Mouse (Mus musculus): ENCODE results near the gene C1ql1. TPM values are rescaled to one million over a fixed set of nuclear protein-coding genes. Genes with fewer than 3 reads are reported as not detected.
A peak's percentile ranks its signal among the peaks of the same experiment; 100 is the strongest.
"Not testable (repeated sequence)": the region's sequence is repeated elsewhere in the genome, so short reads cannot be mapped to it uniquely, and the experiment has no call there.

Gene C1ql1
- polyA plus RNA-seq, 1 experiment, result 4.8 TPM

- no peak for TF ChIP-seq EP300 (IDR thresholded peaks at IDR 0.05; ENCODE audit: insufficient read depth, low read depth, low read length)
- TF ChIP-seq POLR2A (IDR thresholded peaks at IDR 0.05; ENCODE audit: insufficient read depth, low read length), result no peak
- TF ChIP-seq CTCF (IDR thresholded peaks at IDR 0.05; ENCODE audit: low read depth, low read length), result no peak
- Histone ChIP-seq H3K36me3 (ENCODE audit: control insufficient read depth, insufficient read depth, low read length, poor library complexity, severe bottlenecking) (no peaks in the 10 kb centered on the region), H3K27ac (ENCODE audit: insufficient read depth, low read length) (no peak overlapping the region)
These were observed 31.7 kb upstream of the C1ql1 start for GRCm38 (mm10) chr11:102978052-102978666.

DNA sequence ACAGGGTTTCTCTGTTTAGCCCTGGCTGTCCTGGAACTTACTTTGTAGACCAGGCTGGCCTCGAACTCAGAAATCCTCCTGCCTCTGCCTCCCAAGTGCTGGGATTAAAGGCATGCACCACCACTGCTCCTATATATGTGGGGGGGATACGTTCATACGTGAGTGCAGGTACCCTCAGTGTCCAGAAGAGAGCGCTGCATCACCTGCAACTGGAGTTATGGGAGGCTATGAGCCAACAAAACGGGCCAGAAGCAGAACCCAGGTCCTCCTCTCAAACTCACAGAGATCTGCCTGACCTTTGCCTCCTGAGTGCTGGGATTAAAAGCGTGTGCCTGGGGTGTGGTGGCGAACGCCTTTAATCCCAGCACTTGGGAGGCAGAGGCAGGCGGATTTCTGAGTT lies 29.5 kb upstream of the C1ql1 start:
- TF ChIP-seq CTCF (IDR thresholded peaks at IDR 0.05; ENCODE audit: low read depth, low read length), result peak; percentile 78
- H3K27me3 ChIP-seq (ENCODE audit: control insufficient read depth, insufficient read depth, low read length, poor library complexity, severe bottlenecking); H3K27ac ChIP-seq (ENCODE audit: insufficient read depth, low read length); H3K36me3 ChIP-seq (ENCODE audit: control insufficient read depth, insufficient read depth, low read length, poor library complexity, severe bottlenecking); H3K4me3 ChIP-seq (ENCODE audit: low read depth, low read length); H3K9me3 ChIP-seq (replicated peaks; ENCODE audit: control insufficient read depth, insufficient read depth, low read length, poor library complexity, severe bottlenecking); H3K4me1 ChIP-seq (ENCODE audit: control insufficient read depth, insufficient read depth, low read length); H3K9ac ChIP-seq (ENCODE audit: low read depth, poor library complexity, severe bottlenecking): not testable (repeated sequence)

More at GRCm38 (mm10) chr11:102978052-102978666, 31.7 kb upstream of the C1ql1 start:
- Histone ChIP-seq H3K4me1 (ENCODE audit: control insufficient read depth, insufficient read depth, low read length) (no peaks in the 10 kb centered on the region), H3K4me3 (ENCODE audit: low read depth, low read length) (no peak overlapping the region), H3K9ac (ENCODE audit: low read depth, poor library complexity, severe bottlenecking) (no peak overlapping the region), H3K9me3 (replicated peaks; ENCODE audit: control insufficient read depth, insufficient read depth, low read length, poor library complexity, severe bottlenecking) (no peaks in the 10 kb centered on the region), H3K27me3 (ENCODE audit: control insufficient read depth, insufficient read depth, low read length, poor library complexity, severe bottlenecking) (no peaks in the 10 kb centered on the region)

DNA sequence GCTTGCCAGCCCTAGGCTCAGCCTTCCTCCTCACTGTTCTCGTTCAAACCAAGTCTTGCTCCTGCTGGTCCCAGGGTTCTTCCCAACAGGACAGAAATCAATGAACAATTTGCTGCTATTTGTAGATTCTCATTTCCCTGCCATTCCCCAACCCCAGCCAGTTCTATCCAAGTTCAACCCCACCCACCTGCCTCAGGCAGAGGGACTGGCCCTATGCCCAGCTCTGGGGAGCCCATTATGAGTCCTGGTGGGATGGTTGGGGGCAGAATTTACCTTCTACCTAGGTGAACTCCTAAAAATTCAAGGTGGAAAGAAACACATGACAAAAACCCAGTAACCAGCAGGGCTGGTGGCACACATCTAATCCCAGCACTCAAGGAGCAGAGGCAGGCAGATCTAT lies 25.8 kb upstream of the C1ql1 start:
- no peak overlapping the region for H3K9ac ChIP-seq (ENCODE audit: low read depth, poor library complexity, severe bottlenecking)
- no peaks in the 10 kb centered on the region for H3K9me3 ChIP-seq (replicated peaks; ENCODE audit: control insufficient read depth, insufficient read depth, low read length, poor library complexity, severe bottlenecking)
- TF ChIP-seq CTCF (IDR thresholded peaks at IDR 0.05; ENCODE audit: low read depth, low read length) (no peak), POLR2A (IDR thresholded peaks at IDR 0.05; ENCODE audit: insufficient read depth, low read length) (no peak), EP300 (IDR thresholded peaks at IDR 0.05; ENCODE audit: insufficient read depth, low read depth, low read length) (no peak)
- H3K27me3 ChIP-seq (ENCODE audit: control insufficient read depth, insufficient read depth, low read length, poor library complexity, severe bottlenecking), result no peaks in the 10 kb centered on the region
- H3K36me3 ChIP-seq (ENCODE audit: control insufficient read depth, insufficient read depth, low read length, poor library complexity, severe bottlenecking), result no peaks in the 10 kb centered on the region
- no peak overlapping the region for H3K27ac ChIP-seq (ENCODE audit: insufficient read depth, low read length)
- H3K4me1 ChIP-seq (ENCODE audit: control insufficient read depth, insufficient read depth, low read length), result no peaks in the 10 kb centered on the region
- no peak overlapping the region for H3K4me3 ChIP-seq (ENCODE audit: low read depth, low read length)

- no peaks in the 10 kb centered on the region for H3K9me3 ChIP-seq (replicated peaks; ENCODE audit: control insufficient read depth, insufficient read depth, low read length, poor library complexity, severe bottlenecking)
- no peaks in the 10 kb centered on the region for H3K27me3 ChIP-seq (ENCODE audit: control insufficient read depth, insufficient read depth, low read length, poor library complexity, severe bottlenecking)
- no peak overlapping the region for H3K4me3 ChIP-seq (ENCODE audit: low read depth, low read length)
- no peaks in the 10 kb centered on the region for H3K36me3 ChIP-seq (ENCODE audit: control insufficient read depth, insufficient read depth, low read length, poor library complexity, severe bottlenecking)
- H3K27ac ChIP-seq (ENCODE audit: insufficient read depth, low read length), result no peak overlapping the region
- no peak overlapping the region for H3K9ac ChIP-seq (ENCODE audit: low read depth, poor library complexity, severe bottlenecking)
- TF ChIP-seq CTCF (IDR thresholded peaks at IDR 0.05; ENCODE audit: low read depth, low read length) (no peak), EP300 (IDR thresholded peaks at IDR 0.05; ENCODE audit: insufficient read depth, low read depth, low read length) (no peak), POLR2A (IDR thresholded peaks at IDR 0.05; ENCODE audit: insufficient read depth, low read length) (no peak)
- H3K4me1 ChIP-seq (ENCODE audit: control insufficient read depth, insufficient read depth, low read length), result no peaks in the 10 kb centered on the region
These were observed 25.1 kb upstream of the C1ql1 start for GRCm38 (mm10) chr11:102971604-102972003.

DNA sequence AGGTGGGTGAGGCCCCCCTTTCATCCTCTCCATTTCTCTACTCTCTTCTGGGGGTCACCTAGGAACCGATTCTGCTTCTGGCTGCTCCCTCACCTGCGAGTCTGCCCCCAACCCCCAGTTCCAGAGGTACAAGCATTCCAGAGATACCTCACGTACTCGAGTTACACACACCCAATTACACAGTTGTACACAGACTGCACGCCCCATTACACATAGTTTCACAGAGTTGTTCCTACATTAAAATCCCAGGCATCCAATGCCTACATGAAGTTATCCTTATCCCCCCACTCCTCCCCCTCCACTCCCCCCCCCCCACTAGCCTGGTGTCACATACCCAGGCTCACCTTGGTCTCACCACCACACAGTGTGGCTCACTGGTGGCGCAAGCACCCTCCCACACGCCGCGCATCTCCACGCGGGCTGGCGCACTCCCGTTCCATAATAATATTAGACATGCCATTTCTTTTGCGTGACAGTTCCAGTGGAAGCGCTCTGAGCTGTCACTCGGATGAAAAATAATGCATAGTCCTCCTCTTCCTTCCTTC lies 18.1 kb upstream of the C1ql1 start:
- 0 out of 2 replicates have a peak overlapping the region, but pooled peaks have one; percentile 60 for H3K9ac ChIP-seq (ENCODE audit: low read depth, poor library complexity, severe bottlenecking)
- H3K27ac ChIP-seq (ENCODE audit: insufficient read depth, low read length), result no peak overlapping the region
- H3K27me3 ChIP-seq (ENCODE audit: control insufficient read depth, insufficient read depth, low read length, poor library complexity, severe bottlenecking), result no peaks in the 10 kb centered on the region
- H3K9me3 ChIP-seq (replicated peaks; ENCODE audit: control insufficient read depth, insufficient read depth, low read length, poor library complexity, severe bottlenecking), result no peaks in the 10 kb centered on the region
- H3K4me3 ChIP-seq (ENCODE audit: low read depth, low read length), result no peak overlapping the region
- H3K36me3 ChIP-seq (ENCODE audit: control insufficient read depth, insufficient read depth, low read length, poor library complexity, severe bottlenecking), result no peaks in the 10 kb centered on the region
- peaks cover 2% of the 10 kb centered on the region for H3K4me1 ChIP-seq (ENCODE audit: control insufficient read depth, insufficient read depth, low read length)
- TF ChIP-seq POLR2A (IDR thresholded peaks at IDR 0.05; ENCODE audit: insufficient read depth, low read length), result no peak
- TF ChIP-seq CTCF (IDR thresholded peaks at IDR 0.05; ENCODE audit: low read depth, low read length), result no peak
- no peak for TF ChIP-seq EP300 (IDR thresholded peaks at IDR 0.05; ENCODE audit: insufficient read depth, low read depth, low read length)

DNA sequence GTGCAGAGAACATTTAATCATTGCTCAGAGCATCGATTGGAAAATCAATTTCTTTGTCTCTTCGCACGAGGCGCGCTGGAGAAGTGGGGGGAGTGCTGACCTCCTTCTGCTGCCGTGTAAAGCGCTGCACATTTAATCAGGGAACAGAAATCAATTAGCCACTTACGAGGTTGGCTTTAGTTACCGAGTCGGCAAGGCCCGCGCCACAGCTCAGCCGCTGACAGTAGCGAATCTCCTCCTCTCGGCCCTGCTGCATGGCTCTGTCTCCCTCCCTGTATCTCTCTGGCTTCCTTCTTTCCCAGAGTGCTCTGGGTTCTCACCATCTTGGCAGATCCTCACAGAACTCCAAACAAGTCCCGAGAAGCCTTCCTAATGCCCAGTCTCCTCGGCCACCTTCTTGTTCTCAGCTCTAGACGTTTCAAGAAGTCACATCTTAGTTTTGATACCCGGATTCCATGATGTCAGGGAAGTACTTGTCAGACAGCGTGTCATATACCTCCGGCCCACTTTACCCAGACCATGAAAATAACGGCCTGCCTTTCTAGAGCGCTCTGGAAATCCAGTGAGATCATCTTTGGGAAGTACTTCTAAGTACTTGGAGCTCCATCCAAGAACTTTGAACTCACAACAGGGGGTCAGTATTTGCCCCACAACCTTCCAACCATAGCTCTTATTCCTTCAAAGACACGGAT lies 17.5 kb upstream of the C1ql1 start:
- no peaks in the 10 kb centered on the region for H3K27me3 ChIP-seq (ENCODE audit: control insufficient read depth, insufficient read depth, low read length, poor library complexity, severe bottlenecking)

More for the DNA sequence above, 17.5 kb upstream of the C1ql1 start:
- H3K4me1 ChIP-seq (ENCODE audit: control insufficient read depth, insufficient read depth, low read length), result peaks cover 2% of the 10 kb centered on the region
- peak overlapping the region; percentile 60 for H3K9ac ChIP-seq (ENCODE audit: low read depth, poor library complexity, severe bottlenecking)
- peak overlapping the region; percentile 3 for H3K4me3 ChIP-seq (ENCODE audit: low read depth, low read length)
- H3K9me3 ChIP-seq (replicated peaks; ENCODE audit: control insufficient read depth, insufficient read depth, low read length, poor library complexity, severe bottlenecking), result no peaks in the 10 kb centered on the region
- H3K27ac ChIP-seq (ENCODE audit: insufficient read depth, low read length), result no peak overlapping the region
- H3K36me3 ChIP-seq (ENCODE audit: control insufficient read depth, insufficient read depth, low read length, poor library complexity, severe bottlenecking), result no peaks in the 10 kb centered on the region
- no peak for TF ChIP-seq POLR2A (IDR thresholded peaks at IDR 0.05; ENCODE audit: insufficient read depth, low read length)
- TF ChIP-seq EP300 (IDR thresholded peaks at IDR 0.05; ENCODE audit: insufficient read depth, low read depth, low read length), result no peak
- TF ChIP-seq CTCF (IDR thresholded peaks at IDR 0.05; ENCODE audit: low read depth, low read length), result no peak

Measured in ES-Bruce4 (cell line).